Mouse (Mus musculus): ENCODE results near the gene Sult2a2. TPM values are rescaled to one million over a fixed set of nuclear protein-coding genes. Genes with fewer than 3 reads are reported as not detected.
"Not testable (repeated sequence)": the region's sequence is repeated elsewhere in the genome, so short reads cannot be mapped to it uniquely, and the experiment has no call there.

The Sult2a2 gene
- not detected for total RNA-seq (2021)
- long read RNA-seq, experiment 1 = 0 reads
- long read RNA-seq, experiment 2 = 0 reads

GRCm38 (mm10) chr7:13733205-13733604 lies at the start of gene Sult2a2:
Gene Sult2a2, plus strand, starts transcription at chr7:13733505.
- not testable (repeated sequence) for DNase-seq (ENCODE audit: low spot score in 2 of 2); H3K4me3 ChIP-seq; H3K27ac ChIP-seq

GRCm38 (mm10) chr7:13813913-13814312 lies 80.6 kb downstream of the Sult2a2 start:
- DNase-seq (ENCODE audit: low spot score in 2 of 2) = no peak
- H3K27ac ChIP-seq = no peak overlapping the region
- no peak overlapping the region for H3K4me3 ChIP-seq
- TF ChIP-seq CTCF (conservative IDR thresholded peaks at IDR 0.05) = no peak

Other genes with a start within 250 kb of the Sult2a2 start
- gene Bsph2, start 162.4 kb upstream of the Sult2a2 start, total RNA-seq (2021) = not detected
- gene Sult2a5, start 109.5 kb upstream of the Sult2a2 start, total RNA-seq (2021) = not detected
- not detected for gene Sult2a1, start 103.9 kb downstream of the Sult2a2 start, total RNA-seq (2021)